In genomic region chr11:62824211-62824610, GRCm38 (mm10) we compare ENCODE assay signal across 15 mouse cellular contexts. TPM values are rescaled to one million over a fixed set of nuclear protein-coding genes. Genes with fewer than 3 reads are reported as not detected.
DNase-seq lines count a peak whose midpoint lies in the region; ATAC-seq and TF ChIP-seq lines count a peak whose summit lies in the region.
"Had no signal": no experiment of that assay in that cellular context is flagged by ENCODE, and none has a peak within 500 bp of the region (broad histone marks: within the 10 kb centered on the region; RNA-seq: fewer than 3 reads in every experiment).

No protein-coding gene starts in this region.

- no peak for ATAC-seq in lung, embryonic 14.5 days (ENCODE audit: insufficient read depth)
- peak; percentile 55 for ATAC-seq in activated CD4-positive, CD25-positive, alpha-beta regulatory T cell, adult 4 months
- no peak for ATAC-seq in limb, embryonic 15.5 days (ENCODE audit: insufficient number of reproducible peaks, low FRiP score, low TSS enrichment, low read depth)
- no peak for ATAC-seq in forebrain, embryonic 11.5 days (replicated peaks; ENCODE audit: low FRiP score)
- no peak for ATAC-seq in heart, embryonic 12.5 days (ENCODE audit: insufficient number of reproducible peaks, low FRiP score)
- ATAC-seq: liver, embryonic 12.5 days had no signal

- no peaks in the 10 kb centered on the region for H3K36me3 ChIP-seq in lung, embryonic 14.5 days (ENCODE audit: insufficient read depth)
- H3K36me3 ChIP-seq in limb, embryonic 15.5 days: no peaks in the 10 kb centered on the region
- H3K36me3 ChIP-seq in forebrain, embryonic 11.5 days (ENCODE audit: control insufficient read depth, insufficient read depth, low read length): no peaks in the 10 kb centered on the region
- H3K36me3 ChIP-seq in hindbrain, embryonic 10.5 days: no peaks in the 10 kb centered on the region
- no peaks in the 10 kb centered on the region for H3K36me3 ChIP-seq in heart, embryonic 12.5 days
- H3K36me3 ChIP-seq: forebrain, embryonic 12.5 days; hindbrain, embryonic 15.5 days; liver, embryonic 12.5 days had no signal

- no peak overlapping the region for H3K27ac ChIP-seq in lung, embryonic 14.5 days (ENCODE audit: low read depth)
- H3K27ac ChIP-seq in limb, embryonic 15.5 days: 0 out of 2 replicates have a peak overlapping the region, but pooled peaks have one; percentile 34
- H3K27ac ChIP-seq in forebrain, embryonic 11.5 days (ENCODE audit: low read depth, low read length): no peak overlapping the region
- H3K27ac ChIP-seq in hindbrain, embryonic 10.5 days: no peak overlapping the region
- H3K27ac ChIP-seq in heart, embryonic 12.5 days (ENCODE audit: poor library complexity, severe bottlenecking): no peak overlapping the region
- H3K27ac ChIP-seq: forebrain, embryonic 12.5 days; hindbrain, embryonic 15.5 days; kidney, postnatal 0 days; liver, embryonic 12.5 days had no signal

- peak overlapping the region; percentile 8; the same call in 1 of the 2 replicates for H3K4me2 ChIP-seq in lung, embryonic 14.5 days
- H3K4me2 ChIP-seq in limb, embryonic 15.5 days: no peak overlapping the region
- no peak overlapping the region for H3K4me2 ChIP-seq in forebrain, embryonic 11.5 days (ENCODE audit: low read depth, low read length, severe bottlenecking)
- no peak overlapping the region for H3K4me2 ChIP-seq in heart, embryonic 12.5 days
- H3K4me2 ChIP-seq: forebrain, embryonic 12.5 days; hindbrain, embryonic 15.5 days; liver, embryonic 12.5 days had no signal

- peaks cover 10% of the 10 kb centered on the region; the same call in 1 of the 2 replicates for H3K4me1 ChIP-seq in lung, embryonic 14.5 days (ENCODE audit: insufficient read depth)
- peaks cover 52% of the 10 kb centered on the region for H3K4me1 ChIP-seq in limb, embryonic 15.5 days
- peaks cover 10% of the 10 kb centered on the region; the same call in 1 of the 2 replicates for H3K4me1 ChIP-seq in forebrain, embryonic 11.5 days (replicated peaks; ENCODE audit: control insufficient read depth, insufficient read depth, low read length)
- H3K4me1 ChIP-seq in hindbrain, embryonic 10.5 days (replicated peaks): peaks cover 24% of the 10 kb centered on the region
- H3K4me1 ChIP-seq in heart, embryonic 12.5 days (replicated peaks): peaks cover 21% of the 10 kb centered on the region

- no peaks in the 10 kb centered on the region for H3K9me3 ChIP-seq in lung, embryonic 14.5 days (ENCODE audit: low read depth, low read length)
- H3K9me3 ChIP-seq in limb, embryonic 15.5 days: no peaks in the 10 kb centered on the region
- no peaks in the 10 kb centered on the region for H3K9me3 ChIP-seq in forebrain, embryonic 11.5 days (ENCODE audit: control insufficient read depth, low read length)
- H3K9me3 ChIP-seq in hindbrain, embryonic 10.5 days: no peaks in the 10 kb centered on the region
- H3K9me3 ChIP-seq in heart, embryonic 12.5 days (replicated peaks): no peaks in the 10 kb centered on the region
- H3K9me3 ChIP-seq: forebrain, embryonic 12.5 days; hindbrain, embryonic 15.5 days; liver, embryonic 12.5 days; megakaryocyte, embryonic 14.5 days had no signal

- WGBS in lung, embryonic 14.5 days: 47% methylated on average over 7 of the region's 7 CpGs
- 37% methylated on average over 7 of the region's 7 CpGs for WGBS in limb, embryonic 15.5 days
- WGBS in forebrain, embryonic 11.5 days: 81% methylated on average over 7 of the region's 7 CpGs
- 72% methylated on average over 7 of the region's 7 CpGs for WGBS in hindbrain, embryonic 10.5 days
- WGBS in heart, embryonic 12.5 days: 64% methylated on average over 7 of the region's 7 CpGs

- no peak overlapping the region for H3K9ac ChIP-seq in lung, embryonic 14.5 days
- no peak overlapping the region for H3K9ac ChIP-seq in limb, embryonic 15.5 days
- no peak overlapping the region for H3K9ac ChIP-seq in forebrain, embryonic 11.5 days (ENCODE audit: low read length)
- no peak overlapping the region for H3K9ac ChIP-seq in heart, embryonic 12.5 days
- H3K9ac ChIP-seq: forebrain, embryonic 12.5 days; hindbrain, embryonic 15.5 days; liver, embryonic 12.5 days had no signal

- H3K27me3 ChIP-seq in lung, embryonic 14.5 days (ENCODE audit: insufficient read depth, low read length): no peaks in the 10 kb centered on the region
- H3K27me3 ChIP-seq in limb, embryonic 15.5 days: no peaks in the 10 kb centered on the region
- H3K27me3 ChIP-seq in forebrain, embryonic 11.5 days (ENCODE audit: control insufficient read depth, insufficient read depth, low read length): no peaks in the 10 kb centered on the region
- H3K27me3 ChIP-seq in hindbrain, embryonic 10.5 days (ENCODE audit: insufficient read depth, poor library complexity, severe bottlenecking): 0 out of 2 replicates have a peak, but pooled peaks cover 4% of the 10 kb centered on the region
- H3K27me3 ChIP-seq in heart, embryonic 12.5 days (replicated peaks): no peaks in the 10 kb centered on the region
- H3K27me3 ChIP-seq: hindbrain, embryonic 15.5 days had no signal

- no peak for TF ChIP-seq CTCF in lung, embryonic 14.5 days (IDR thresholded peaks at IDR 0.05; ENCODE audit: low read depth)

- no peak overlapping the region for H3K4me3 ChIP-seq in lung, embryonic 14.5 days (ENCODE audit: low read depth, low read length)
- no peak overlapping the region for H3K4me3 ChIP-seq in limb, embryonic 15.5 days
- no peak overlapping the region for H3K4me3 ChIP-seq in forebrain, embryonic 11.5 days (ENCODE audit: low read depth, low read length)
- no peak overlapping the region for H3K4me3 ChIP-seq in hindbrain, embryonic 10.5 days
- H3K4me3 ChIP-seq in heart, embryonic 12.5 days: no peak overlapping the region
- H3K4me3 ChIP-seq: forebrain, embryonic 12.5 days; hindbrain, embryonic 15.5 days; liver, embryonic 12.5 days; megakaryocyte, embryonic 14.5 days had no signal

- peak; percentile 6 for DNase-seq in lung, embryonic 14.5 days
- no peak for DNase-seq in lung, postnatal 14 days
- DNase-seq in naive thymus-derived CD4-positive, alpha-beta T cell, adult 2 months (ENCODE audit: low read depth): peak; percentile 46
- no peak for DNase-seq in forebrain, embryonic 11.5 days (ENCODE audit: low spot score)
- no peak for DNase-seq in hindbrain, embryonic 10.5 days (ENCODE audit: low spot score)
- DNase-seq: cerebellum, adult 11-12 months; heart, adult 18-20 months had no signal

RNA-seq across cellular contexts. Expression of gene Trim16, which starts 4.2 kb away (rescaled TPM):
- polyA plus RNA-seq in lung, embryonic 14.5 days (2014; fragmentation: Nextera tagmentation; extraction: Ambion mirVana): 18.0 and 20.4 TPM in 2 replicates
- polyA plus RNA-seq in activated CD4-positive, CD25-positive, alpha-beta regulatory T cell, adult 4 months (2017; shearing (Covaris generic)): 1 to 10 TPM; 2.5 to 7.1 TPM
- polyA plus RNA-seq in limb, embryonic 15.5 days (2015; fragmentation: Nextera tagmentation; extraction: Ambion mirVana): 24.6 and 26.1 TPM in 2 replicates
- 3.5 and 4.3 TPM in 2 replicates for polyA plus RNA-seq in forebrain, embryonic 11.5 days (2014; fragmentation: Nextera tagmentation; extraction: Ambion mirVana)
- polyA plus RNA-seq in hindbrain, embryonic 10.5 days (2016; fragmentation: Nextera tagmentation; extraction: Ambion mirVana): 4.4 and 6.1 TPM in 2 replicates
- polyA plus RNA-seq in heart, embryonic 12.5 days (2016; fragmentation: Nextera tagmentation; extraction: Ambion mirVana): 5.4 and 6.0 TPM in 2 replicates

RNA-seq across cellular contexts. Expression of gene Fbxw10, which starts 22.7 kb away (rescaled TPM):
- 0.24 and 0.30 TPM in 2 replicates for polyA plus RNA-seq in lung, embryonic 14.5 days (2014; fragmentation: Nextera tagmentation; extraction: Ambion mirVana)
- 1 to 10 TPM; 3.5 to 9.7 TPM for polyA plus RNA-seq in activated CD4-positive, CD25-positive, alpha-beta regulatory T cell, adult 4 months (2017; shearing (Covaris generic))
- 0.20 and 0.65 TPM in 2 replicates for polyA plus RNA-seq in limb, embryonic 15.5 days (2015; fragmentation: Nextera tagmentation; extraction: Ambion mirVana)
- polyA plus RNA-seq in forebrain, embryonic 11.5 days (2014; fragmentation: Nextera tagmentation; extraction: Ambion mirVana): 0.36 and 0.59 TPM in 2 replicates
- polyA plus RNA-seq in hindbrain, embryonic 10.5 days (2016; fragmentation: Nextera tagmentation; extraction: Ambion mirVana): 0.36 and 0.41 TPM in 2 replicates
- 0.17 and 0.23 TPM in 2 replicates for polyA plus RNA-seq in heart, embryonic 12.5 days (2016; fragmentation: Nextera tagmentation; extraction: Ambion mirVana)

RNA-seq across cellular contexts. Expression of gene Zfp286, which starts 34.9 kb away (rescaled TPM):
- polyA plus RNA-seq in lung, embryonic 14.5 days (2014; fragmentation: Nextera tagmentation; extraction: Ambion mirVana): 17.3 and 21.3 TPM in 2 replicates
- polyA plus RNA-seq in activated CD4-positive, CD25-positive, alpha-beta regulatory T cell, adult 4 months (2017; shearing (Covaris generic)): 1 to 10 TPM; 1.5 to 2.7 TPM
- polyA plus RNA-seq in limb, embryonic 15.5 days (2015; fragmentation: Nextera tagmentation; extraction: Ambion mirVana): 21.8 and 22.3 TPM in 2 replicates
- 26.7 and 31.0 TPM in 2 replicates for polyA plus RNA-seq in forebrain, embryonic 11.5 days (2014; fragmentation: Nextera tagmentation; extraction: Ambion mirVana)
- polyA plus RNA-seq in hindbrain, embryonic 10.5 days (2016; fragmentation: Nextera tagmentation; extraction: Ambion mirVana): 23.6 and 23.7 TPM in 2 replicates
- 10.6 and 11.0 TPM in 2 replicates for polyA plus RNA-seq in heart, embryonic 12.5 days (2016; fragmentation: Nextera tagmentation; extraction: Ambion mirVana)

RNA-seq across cellular contexts. Expression of gene Tvp23b, which starts 55.0 kb away (rescaled TPM):
- polyA plus RNA-seq in lung, embryonic 14.5 days (2014; fragmentation: Nextera tagmentation; extraction: Ambion mirVana): 55.3 and 57.7 TPM in 2 replicates
- polyA plus RNA-seq in activated CD4-positive, CD25-positive, alpha-beta regulatory T cell, adult 4 months (2017; shearing (Covaris generic)): 10 to 100 TPM; 51.3 to 60.7 TPM
- polyA plus RNA-seq in limb, embryonic 15.5 days (2015; fragmentation: Nextera tagmentation; extraction: Ambion mirVana): 82.1 and 85.3 TPM in 2 replicates
- 35.3 and 37.5 TPM in 2 replicates for polyA plus RNA-seq in forebrain, embryonic 11.5 days (2014; fragmentation: Nextera tagmentation; extraction: Ambion mirVana)
- 44.0 and 44.4 TPM in 2 replicates for polyA plus RNA-seq in hindbrain, embryonic 10.5 days (2016; fragmentation: Nextera tagmentation; extraction: Ambion mirVana)
- 48.0 and 50.6 TPM in 2 replicates for polyA plus RNA-seq in heart, embryonic 12.5 days (2016; fragmentation: Nextera tagmentation; extraction: Ambion mirVana)

Comparison
In these comparisons a context has a peak if more than half of its experiments do, and no peak if none do; other contexts are left out.
1. DNase-seq: peak in lung, embryonic 14.5 days (single experiment) and naive thymus-derived CD4-positive, alpha-beta T cell, adult 2 months (single experiment); none in lung, postnatal 14 days (single experiment), forebrain, embryonic 11.5 days (single experiment) and hindbrain, embryonic 10.5 days (single experiment).